Mouse (Mus musculus) adrenal gland, adult 10 weeks (tissue): Measurements from ENCODE around the gene Lrrc8a. TPM values are rescaled to one million over a fixed set of nuclear protein-coding genes. Genes with fewer than 3 reads are reported as not detected.

ENCODE experiments used
- polyA plus RNA-seq: library from polyadenylated mRNA; stranded (reverse); fragments of 350-450 nt; fragmentation: Illumina TruSeq; extraction: RNeasy Lipid Tissue Mini Kit (QIAGEN cat#74804); gene quantifications from one replicate; pipeline ENCODE4 v1.2.3, GENCODE M21; 2014; ENCODE audit warnings: low read depth, low replicate concordance

Lrrc8a gene
- polyA plus RNA-seq: 3.6 TPM

DNA sequence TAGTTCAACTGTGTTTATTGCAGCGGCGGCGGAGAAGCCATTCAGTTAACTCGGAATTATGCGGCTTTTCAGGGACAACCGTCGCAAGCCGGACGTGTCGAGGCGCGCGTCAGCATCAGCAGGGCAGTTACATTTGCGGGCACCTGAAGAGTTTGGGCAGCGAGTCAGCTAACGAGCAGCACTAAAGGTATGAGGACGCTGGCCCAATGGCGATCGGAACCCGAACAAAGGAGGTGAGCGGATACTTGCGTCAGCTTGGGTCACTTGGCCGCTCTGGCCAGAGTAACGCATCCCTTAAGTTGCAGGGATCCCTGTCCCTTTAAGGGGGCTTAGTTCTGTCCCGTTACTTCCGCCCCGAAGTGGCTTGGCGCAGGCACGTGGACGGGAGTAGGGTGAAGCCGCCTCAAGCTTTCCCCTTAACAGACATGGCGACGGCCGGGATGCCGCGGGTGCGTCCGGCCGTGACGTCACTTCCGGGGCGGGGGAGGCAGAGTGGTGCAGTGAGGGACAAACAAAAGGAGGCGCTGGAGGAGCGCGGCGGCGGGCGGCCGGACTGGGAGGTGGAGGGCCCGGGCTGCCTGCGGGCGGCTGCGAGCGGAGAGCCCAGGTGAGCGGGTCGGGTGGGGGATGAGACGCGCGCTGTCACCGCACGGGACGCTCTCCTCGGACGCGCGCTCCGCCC is at the start of gene Lrrc8a:
TSS of gene Lrrc8a (plus strand) at position 517 of the 682 bp plus-strand sequence.

DNA sequence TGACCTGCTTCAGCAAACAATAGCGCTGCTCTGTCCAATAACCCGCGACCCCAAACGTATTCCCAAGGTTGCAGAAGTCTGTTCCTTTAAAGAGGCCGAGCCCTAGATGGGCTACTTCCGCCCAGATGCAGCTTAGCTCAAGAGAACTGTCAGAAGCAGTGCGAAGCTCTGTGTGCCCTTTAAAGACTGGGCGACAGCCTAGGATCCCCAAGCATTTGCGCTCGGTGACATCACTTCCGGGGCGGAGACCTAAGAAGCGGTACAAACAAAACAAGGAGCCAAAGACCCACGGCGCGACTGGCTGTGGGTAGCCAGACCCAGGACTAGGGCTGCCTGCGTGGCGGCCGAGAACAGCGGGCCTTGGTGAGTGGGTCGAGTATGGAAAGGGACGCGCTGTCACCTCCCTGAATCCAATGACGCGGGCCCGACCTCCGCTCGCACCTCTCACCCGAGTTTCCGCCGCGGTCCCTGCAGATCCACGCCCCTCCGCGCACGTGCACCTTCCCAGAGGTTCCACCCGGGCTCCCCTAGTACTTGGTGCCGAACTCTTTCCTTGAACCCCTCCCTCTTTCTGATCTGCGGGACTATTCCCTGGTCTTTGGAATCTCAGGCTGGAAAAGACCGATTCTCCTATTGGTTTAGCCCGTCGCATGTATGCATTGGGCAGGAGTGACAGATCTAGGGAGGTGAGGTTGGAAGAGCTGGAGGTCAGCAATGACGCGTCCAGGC is 31.7 kb upstream of the Lrrc8a start, which contains the start of gene Kyat1:
TSS of gene Kyat1 (minus strand) at position 219 of the 729 bp plus-strand sequence.

DNA sequence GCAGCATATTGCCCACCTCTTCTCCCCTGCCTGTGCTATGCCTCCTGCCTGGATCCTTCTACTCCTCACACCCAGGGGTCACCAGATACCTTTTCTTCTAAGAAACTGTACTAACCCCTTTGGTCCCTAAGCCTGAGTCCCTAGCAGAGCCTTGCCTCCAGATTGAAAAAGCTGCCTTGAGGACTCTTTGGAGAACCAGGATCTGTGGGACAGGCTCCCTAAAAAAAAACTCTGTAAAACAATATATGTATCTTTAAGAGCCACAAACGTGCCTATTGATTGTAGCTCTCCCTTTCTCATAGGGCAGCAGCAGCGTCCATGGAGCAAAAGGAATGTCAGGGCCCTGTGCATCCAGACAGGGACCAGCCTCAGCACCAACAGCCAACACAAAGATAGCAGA is 2.8 kb downstream of the Lrrc8a start, which contains the start of gene Gm28035:
TSS of gene Gm28035 (plus strand) at position 301 of the 400 bp plus-strand sequence.

DNA sequence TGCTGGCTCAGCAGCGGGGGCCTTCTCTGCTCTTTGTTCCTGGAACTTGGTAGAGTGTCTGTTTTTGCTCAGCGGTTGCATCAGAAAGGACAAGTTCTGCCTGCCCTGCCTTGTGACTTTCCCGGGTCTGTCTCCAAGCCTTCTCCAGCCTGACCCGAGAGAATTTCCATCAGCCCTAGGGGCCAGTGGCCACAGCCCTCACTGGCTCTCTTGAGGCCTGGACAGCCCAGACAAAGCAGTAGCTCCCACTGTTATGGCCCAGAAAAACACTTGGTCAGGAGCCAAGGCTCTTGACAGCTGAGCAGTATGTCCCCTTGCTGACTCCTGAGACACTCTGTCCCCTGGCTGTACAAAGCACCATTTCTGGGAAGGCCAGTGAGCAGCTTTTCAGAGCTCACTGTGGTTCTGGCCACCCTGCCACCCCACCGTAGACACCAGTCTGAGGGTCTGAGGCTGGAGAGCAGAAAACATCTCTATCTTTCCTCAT is 28.3 kb downstream of the Lrrc8a start, which contains the start of gene Phyhd1:
TSS of gene Phyhd1 (plus strand) at position 437 of the 487 bp plus-strand sequence.

DNA sequence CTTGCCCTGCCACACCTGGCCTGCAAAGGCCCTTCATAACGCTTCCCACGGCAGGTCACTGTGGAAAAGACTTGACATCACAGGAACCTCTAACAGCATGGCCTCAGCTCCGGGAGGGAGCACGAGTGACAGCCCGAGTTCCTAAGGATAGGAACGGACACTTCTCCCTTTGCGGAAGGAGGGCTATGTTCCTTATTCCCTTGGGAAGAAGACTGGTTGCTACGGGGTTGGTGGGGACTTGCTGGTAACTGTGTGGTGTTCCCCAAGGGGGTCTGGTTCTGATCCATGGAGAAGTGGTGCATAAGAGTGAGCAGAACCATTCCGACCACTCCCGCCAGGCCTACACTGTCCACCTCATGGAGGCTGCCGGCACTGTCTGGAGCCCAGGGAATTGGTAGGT is 43.2 kb downstream of the Lrrc8a start, which contains the start of gene Gm28038:
TSS of gene Gm28038 (plus strand) at position 301 of the 400 bp plus-strand sequence.

DNA sequence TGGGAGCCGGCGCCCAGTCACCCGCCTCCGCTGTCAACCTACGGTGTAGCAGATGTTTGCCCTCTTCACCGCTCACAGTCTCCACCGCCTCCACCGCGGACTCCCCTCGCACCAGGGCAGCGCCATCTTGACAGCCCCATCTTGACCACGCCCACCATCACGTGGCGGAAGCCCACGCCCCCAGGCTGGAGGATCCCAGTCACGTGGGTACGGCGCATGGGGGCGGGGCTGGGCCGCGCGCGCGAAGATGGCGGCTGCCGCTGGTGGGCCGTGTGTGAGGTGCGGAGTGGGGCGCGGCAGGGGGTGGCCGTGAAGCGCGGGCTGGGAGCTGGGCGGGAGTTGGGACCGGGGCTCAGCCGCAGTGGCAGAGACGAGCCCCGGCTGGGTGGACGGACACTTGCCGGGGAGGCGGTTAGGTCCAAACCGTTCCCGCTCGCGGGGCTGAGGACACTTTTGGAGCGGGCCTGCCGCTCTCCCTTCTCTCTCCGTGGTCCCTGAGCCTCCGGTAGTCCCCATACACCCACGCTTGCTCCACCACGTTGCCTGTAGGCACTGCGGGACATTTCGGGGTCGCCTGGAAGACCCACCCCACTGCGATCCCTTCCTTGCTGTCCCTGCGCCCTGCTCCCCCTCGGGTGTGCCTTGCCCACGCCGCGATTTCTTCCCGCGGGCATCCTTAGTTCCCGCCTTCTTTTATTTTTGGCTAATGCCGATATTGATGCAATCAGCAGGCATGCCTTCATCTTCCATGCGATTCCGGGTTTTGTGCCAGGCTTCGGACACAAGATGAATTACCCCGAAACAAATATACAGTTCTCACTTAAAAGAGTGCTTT is 48.9 kb downstream of the Lrrc8a start, which contains the start of the genes Dolk and Nup188:
TSS of gene Dolk (minus strand) at position 143 of the 835 bp plus-strand sequence.
TSS of gene Nup188 (plus strand) at position 206 of the 835 bp plus-strand sequence.

Other genes starting within 250 kb of the Lrrc8a start
- gene Wdr34, start 188.8 kb upstream of the Lrrc8a start, polyA plus RNA-seq: 0.41 TPM
- gene Set, start 180.3 kb upstream of the Lrrc8a start, polyA plus RNA-seq: 563 TPM
- gene Pkn3, start 160.0 kb upstream of the Lrrc8a start, polyA plus RNA-seq: 0.17 TPM
- gene Zdhhc12, start 144.1 kb upstream of the Lrrc8a start, polyA plus RNA-seq: 3.4 TPM
- gene Zer1, start 113.1 kb upstream of the Lrrc8a start, polyA plus RNA-seq: 2.3 TPM
- 14.1 TPM for gene Tbc1d13, start 104.0 kb upstream of the Lrrc8a start, polyA plus RNA-seq
- not detected for gene Endog, start 66.2 kb upstream of the Lrrc8a start, polyA plus RNA-seq
- gene Spout1, start 59.3 kb upstream of the Lrrc8a start, polyA plus RNA-seq: 1.9 TPM
- gene Kyat1, start 31.9 kb upstream of the Lrrc8a start, polyA plus RNA-seq: 0.47 TPM
- gene Gm28035, start 2.9 kb downstream of the Lrrc8a start, polyA plus RNA-seq: not detected
- gene Phyhd1, start 28.5 kb downstream of the Lrrc8a start, polyA plus RNA-seq: 1.8 TPM
- not detected for gene Gm28038, start 43.3 kb downstream of the Lrrc8a start, polyA plus RNA-seq
- 11.3 TPM for gene Dolk, start 48.6 kb downstream of the Lrrc8a start, polyA plus RNA-seq
- 15.6 TPM for gene Nup188, start 48.7 kb downstream of the Lrrc8a start, polyA plus RNA-seq
- not detected for gene Sh3glb2, start 121.6 kb downstream of the Lrrc8a start, polyA plus RNA-seq
- gene Miga2, start 126.5 kb downstream of the Lrrc8a start, polyA plus RNA-seq: 1.7 TPM
- gene Dolpp1, start 154.5 kb downstream of the Lrrc8a start, polyA plus RNA-seq: 1.3 TPM
- gene Crat, start 178.1 kb downstream of the Lrrc8a start, polyA plus RNA-seq: 18.5 TPM
- 3.8 TPM for gene Ptpa, start 178.3 kb downstream of the Lrrc8a start, polyA plus RNA-seq
- not detected for gene Ier5l, start 236.5 kb downstream of the Lrrc8a start, polyA plus RNA-seq